Mouse (Mus musculus) embryonic fibroblast, embryonic 13.5 days (primary cell): ENCODE measurements at regions not wholly inside any gene's neighbourhood (a gene's known extent, or its start where the extent isn't known, plus 50 kb on each side); places are given as distances from the start of the nearest gene placed in this dataset.

Experiments used
- H3K27ac ChIP-seq: 2 replicates; pipeline ENCODE4 v1.5.1; 2012; ENCODE audit warnings: low read length, control low read depth, inconsistent platforms; ENCODE audit not compliant: insufficient read depth
- H3K4me1 ChIP-seq: 2 replicates; pipeline ENCODE4 v1.6.1; 2011; ENCODE audit warnings: low read length; ENCODE audit not compliant: control insufficient read depth, insufficient read depth
- H3K4me3 ChIP-seq: 2 replicates; pipeline ENCODE4 v1.5.1; 2011; ENCODE audit warnings: mild to moderate bottlenecking, control low read depth, low read length; ENCODE audit not compliant: insufficient read depth
- CTCF ChIP-seq: IDR thresholded peaks from 2 replicates; pipeline ENCODE4 v1.5.1; 2011; ENCODE audit warnings: mild to moderate bottlenecking, control low read depth, low read length, moderate library complexity, borderline replicate concordance; ENCODE audit not compliant: insufficient read depth
- POLR2A ChIP-seq: IDR thresholded peaks from 2 replicates; pipeline ENCODE4 v1.6.1; 2011; ENCODE audit warnings: low read depth, mild to moderate bottlenecking, control low read depth, low read length, moderate library complexity

GRCm38 (mm10) chr17:58668036-58668435, 323.1 kb downstream of the Pdzph1 start:
- no peak overlapping the region for H3K27ac ChIP-seq

GRCm38 (mm10) chr17:58643793-58644192, 347.4 kb downstream of the Pdzph1 start:
- no peak overlapping the region for H3K27ac ChIP-seq

More at GRCm38 (mm10) chr17:58668036-58668435, 323.1 kb downstream of the Pdzph1 start:
- Histone ChIP-seq H3K4me3 (no peak overlapping the region), H3K4me1 (no peaks in the 10 kb centered on the region)
- TF ChIP-seq CTCF (no peak), POLR2A (no peak)

GRCm38 (mm10) chr17:58642273-58642672, 348.9 kb downstream of the Pdzph1 start:
- Histone ChIP-seq H3K4me1 (no peaks in the 10 kb centered on the region), H3K4me3 (no peak overlapping the region), H3K27ac (no peak overlapping the region)
- TF ChIP-seq CTCF (no peak), POLR2A (no peak)

More at GRCm38 (mm10) chr17:58643793-58644192, 347.4 kb downstream of the Pdzph1 start:
- TF ChIP-seq POLR2A (no peak), CTCF (no peak)
- no peaks in the 10 kb centered on the region for H3K4me1 ChIP-seq
- H3K4me3 ChIP-seq, result no peak overlapping the region

- no peak overlapping the region for H3K27ac ChIP-seq
- TF ChIP-seq CTCF (no peak), POLR2A (no peak)
Observed at GRCm38 (mm10) chr17:58598911-58599310, 392.3 kb downstream of the Pdzph1 start.

GRCm38 (mm10) chr17:58596661-58597060, 394.5 kb downstream of the Pdzph1 start:
- H3K4me1 ChIP-seq, result no peaks in the 10 kb centered on the region
- H3K27ac ChIP-seq, result no peak overlapping the region
- TF ChIP-seq POLR2A (no peak), CTCF (no peak)
- H3K4me3 ChIP-seq, result no peak overlapping the region

More at GRCm38 (mm10) chr17:58598911-58599310, 392.3 kb downstream of the Pdzph1 start:
- no peaks in the 10 kb centered on the region for H3K4me1 ChIP-seq
- no peak overlapping the region for H3K4me3 ChIP-seq

GRCm38 (mm10) chr17:58587946-58588345, 403.2 kb downstream of the Pdzph1 start:
- Histone ChIP-seq H3K4me1 (no peaks in the 10 kb centered on the region), H3K4me3 (no peak overlapping the region), H3K27ac (no peak overlapping the region)
- no peak for TF ChIP-seq POLR2A
- TF ChIP-seq CTCF, result 0 out of 2 replicates have a peak, but pooled peaks have one; percentile 2

GRCm38 (mm10) chr17:58572885-58573284, 418.3 kb downstream of the Pdzph1 start:
- Histone ChIP-seq H3K4me3 (no peak overlapping the region), H3K27ac (no peak overlapping the region), H3K4me1 (no peaks in the 10 kb centered on the region)
- no peak for TF ChIP-seq POLR2A
- no peak for TF ChIP-seq CTCF
